Mouse (Mus musculus): ENCODE measurements around the gene Ptch1.

The Ptch1 gene

DNA sequence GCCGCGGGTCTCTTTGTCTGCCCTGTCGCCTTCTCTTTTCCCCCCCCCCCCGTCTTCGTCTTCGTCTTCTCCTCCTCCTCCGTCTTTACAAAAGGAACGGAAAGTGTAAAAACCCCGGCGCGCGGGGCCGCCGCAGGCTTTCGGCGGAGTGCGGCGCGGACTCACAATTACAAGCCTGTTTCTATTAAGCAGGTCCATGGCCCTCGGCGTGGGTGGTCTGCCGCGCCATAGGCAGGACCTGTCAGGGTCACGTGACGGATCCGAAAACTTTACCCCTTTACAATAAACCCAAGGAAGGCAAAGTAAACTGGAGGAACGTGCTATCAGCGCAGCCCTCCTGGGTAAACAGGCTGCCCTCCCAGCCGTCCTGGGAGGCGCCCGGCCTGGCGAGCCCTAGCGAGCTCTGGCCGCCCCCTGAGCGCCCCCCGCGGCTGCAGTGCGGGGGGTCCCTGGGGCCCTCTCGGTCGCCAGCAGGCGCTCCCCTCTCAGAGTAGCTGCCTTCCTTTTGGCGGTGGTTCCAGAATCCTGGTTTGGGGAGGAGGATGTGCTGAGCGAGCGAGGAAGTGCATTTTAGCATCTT lies at the start of gene Ptch1:
Ptch1 (minus strand) TSS at position 343 of the 580 bp plus-strand sequence.
- in situ Hi-C loops (cut with MboI; ENCODE audit: low sequenced_read_pairs): no loop called here

DNA sequence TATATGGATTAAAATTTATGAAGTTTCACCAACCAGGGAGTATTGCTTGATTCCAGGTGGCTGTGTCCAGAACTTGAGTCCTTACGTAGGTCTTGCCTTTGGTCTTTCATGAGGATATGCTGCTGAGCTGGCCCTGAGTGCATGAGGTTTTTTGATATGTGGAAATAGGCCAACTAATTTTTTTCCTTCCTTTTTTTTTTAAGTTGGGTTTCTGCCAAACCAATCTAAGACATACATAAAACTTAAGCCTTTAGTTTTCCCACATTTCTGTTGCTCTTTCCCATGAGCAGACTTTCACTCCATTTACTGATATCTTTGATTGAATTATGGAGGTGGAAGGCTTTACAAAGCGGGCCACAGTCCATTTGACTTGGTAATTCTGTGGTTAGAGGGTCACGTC lies 47.9 kb upstream of the Ptch1 start:
- in situ Hi-C loops (cut with MboI; ENCODE audit: low sequenced_read_pairs): no loop called here

DNA sequence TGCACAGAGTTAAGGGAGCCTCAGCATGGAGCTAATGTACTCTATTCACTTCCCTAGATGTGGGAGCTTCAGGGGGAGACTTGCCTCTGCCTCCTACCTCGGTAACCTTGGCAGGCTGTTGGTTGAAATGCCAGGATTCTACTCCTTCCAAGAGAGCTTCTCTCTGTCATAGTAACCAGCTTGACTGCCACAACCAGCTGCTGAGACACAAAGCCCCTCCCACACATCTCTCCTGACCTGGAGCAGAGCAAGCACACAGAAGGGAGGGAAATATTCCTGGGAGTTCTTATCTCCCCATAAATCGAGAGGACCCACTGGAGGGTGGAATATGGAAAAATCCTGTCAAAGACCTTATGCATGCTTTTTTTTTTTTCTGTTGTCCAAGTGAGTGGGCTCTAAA lies 39.8 kb upstream of the Ptch1 start:
- in situ Hi-C loops (cut with MboI; ENCODE audit: low sequenced_read_pairs): no loop called here

DNA sequence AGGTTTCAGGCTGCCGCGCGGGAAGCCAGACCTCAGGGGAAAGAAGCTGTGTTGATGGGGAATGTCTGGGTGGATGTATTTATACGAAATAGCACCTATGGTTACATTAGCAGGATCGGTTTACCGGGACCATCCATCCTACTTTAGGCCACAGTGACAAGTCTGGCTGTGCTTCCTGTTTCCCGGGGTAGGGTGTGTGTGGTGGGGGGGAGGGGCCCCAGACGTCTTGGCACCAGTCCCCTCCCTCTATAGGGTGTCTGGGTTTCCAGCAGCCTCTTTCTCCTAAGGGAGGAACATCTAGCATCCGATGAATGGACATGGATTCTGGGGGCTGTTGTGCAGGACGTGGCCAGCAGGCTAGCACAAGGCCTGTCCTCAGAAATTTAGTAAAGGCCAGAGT lies 36.3 kb upstream of the Ptch1 start:
- in situ Hi-C loops (cut with MboI; ENCODE audit: low sequenced_read_pairs): no loop called here

DNA sequence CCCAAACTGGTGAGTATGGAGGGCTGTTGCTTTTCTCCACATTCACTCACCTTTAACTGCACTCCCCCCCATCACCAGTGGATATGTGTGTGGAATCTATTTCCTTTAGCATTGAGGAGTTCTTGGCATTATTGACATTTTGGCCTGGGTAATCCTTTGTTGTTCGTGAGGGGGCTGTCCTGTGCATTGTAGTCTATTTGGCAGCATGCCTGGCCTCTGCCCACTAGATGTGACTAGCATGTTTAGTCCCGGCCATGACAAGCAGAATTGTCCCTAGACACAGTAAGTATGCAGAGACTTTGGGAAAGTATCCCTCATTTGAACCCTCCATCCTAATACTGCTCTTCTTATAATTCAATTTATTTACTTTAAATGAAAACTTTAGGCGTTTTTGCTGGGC lies 24.2 kb upstream of the Ptch1 start:
- in situ Hi-C loops (cut with MboI; ENCODE audit: low sequenced_read_pairs): no loop called here

DNA sequence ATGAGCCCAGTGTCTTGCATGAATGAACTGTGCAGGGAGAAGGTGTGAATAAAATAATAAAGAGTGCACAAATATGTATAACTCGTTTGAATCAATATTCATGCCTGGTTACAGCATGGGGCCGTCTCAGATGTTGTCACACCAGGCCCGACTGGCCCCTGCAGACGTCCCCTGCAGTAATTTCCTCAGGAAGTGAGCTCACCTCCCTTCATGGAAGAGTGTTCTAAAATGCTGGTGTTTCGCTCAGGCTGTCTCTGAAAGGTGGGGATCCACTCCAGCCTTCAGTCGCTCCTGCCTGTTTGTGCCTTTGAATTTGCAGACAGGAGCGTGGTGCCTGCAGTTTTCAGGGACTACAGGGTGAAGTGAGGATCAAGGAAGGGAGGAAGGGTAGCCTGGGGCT lies 22.5 kb upstream of the Ptch1 start:
- in situ Hi-C loops (cut with MboI; ENCODE audit: low sequenced_read_pairs): no loop called here

DNA sequence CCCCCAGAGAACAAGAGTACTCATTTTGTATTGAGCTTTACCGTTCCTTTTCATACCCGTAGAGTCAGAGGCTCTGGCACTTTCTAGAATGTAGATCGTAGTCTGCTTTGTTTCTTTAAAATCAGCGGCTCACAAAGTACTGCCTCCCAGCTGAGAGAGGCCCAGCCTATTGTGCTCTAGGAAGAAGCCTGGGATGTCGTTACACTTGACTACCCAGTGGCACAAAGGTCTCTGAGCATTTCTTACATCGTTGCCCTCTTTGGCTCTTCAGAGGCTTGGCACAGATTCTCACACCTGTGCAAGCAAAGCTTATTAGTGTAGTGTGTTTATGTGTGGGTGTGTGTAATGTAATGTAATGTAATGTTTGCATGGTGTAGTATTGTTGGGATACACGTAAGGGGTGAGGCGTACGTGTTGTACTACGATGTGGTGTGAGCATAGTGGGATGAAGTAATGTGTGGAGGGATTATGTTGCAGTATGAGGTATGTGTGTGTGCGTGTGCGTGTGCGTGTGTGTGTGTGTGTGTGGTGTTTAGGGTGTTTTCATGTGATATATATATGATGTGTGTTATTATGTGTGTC lies 20.2 kb upstream of the Ptch1 start:
- in situ Hi-C loops (cut with MboI; ENCODE audit: low sequenced_read_pairs): no loop called here

DNA sequence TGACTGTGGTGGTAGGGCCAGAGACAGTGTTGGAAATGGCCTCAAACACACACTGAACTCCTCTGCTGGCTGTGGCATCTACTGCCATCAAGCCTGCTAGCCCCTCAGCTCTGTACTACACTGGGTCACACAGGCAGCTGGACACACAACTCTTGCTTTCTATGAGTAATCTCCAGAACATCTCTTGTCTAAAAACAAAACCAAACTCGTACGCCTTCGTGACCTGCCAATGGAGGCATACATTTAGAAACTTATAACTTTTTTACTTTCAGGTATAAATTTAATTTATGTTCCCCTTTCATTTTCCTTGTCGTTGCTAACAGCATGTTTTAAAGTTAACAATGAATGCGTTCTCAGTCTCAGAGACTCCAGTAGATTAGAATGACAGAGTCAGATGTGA lies 19.4 kb upstream of the Ptch1 start:
- in situ Hi-C loops (cut with MboI; ENCODE audit: low sequenced_read_pairs): no loop called here

DNA sequence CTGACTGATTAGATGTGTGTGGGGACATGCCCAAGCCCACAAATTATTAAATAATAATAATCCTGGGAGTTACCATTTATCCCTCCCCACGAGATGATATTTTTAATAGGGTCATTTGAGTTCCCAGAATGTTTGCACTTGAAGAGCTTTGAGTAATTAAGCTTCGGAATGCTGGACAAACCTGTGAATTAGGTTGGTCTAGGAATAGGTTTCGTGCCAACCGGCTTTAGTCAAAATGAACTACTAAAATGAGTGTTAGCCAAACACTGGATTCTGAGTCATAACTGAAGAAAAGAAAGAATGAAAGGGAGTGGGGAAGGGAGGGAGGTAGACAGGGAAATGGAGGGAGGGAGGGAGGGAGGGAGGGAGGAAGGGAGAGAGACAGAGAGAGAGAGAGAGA lies 1.2 kb upstream of the Ptch1 start:
- in situ Hi-C loops (cut with MboI; ENCODE audit: low sequenced_read_pairs): no loop called here

DNA sequence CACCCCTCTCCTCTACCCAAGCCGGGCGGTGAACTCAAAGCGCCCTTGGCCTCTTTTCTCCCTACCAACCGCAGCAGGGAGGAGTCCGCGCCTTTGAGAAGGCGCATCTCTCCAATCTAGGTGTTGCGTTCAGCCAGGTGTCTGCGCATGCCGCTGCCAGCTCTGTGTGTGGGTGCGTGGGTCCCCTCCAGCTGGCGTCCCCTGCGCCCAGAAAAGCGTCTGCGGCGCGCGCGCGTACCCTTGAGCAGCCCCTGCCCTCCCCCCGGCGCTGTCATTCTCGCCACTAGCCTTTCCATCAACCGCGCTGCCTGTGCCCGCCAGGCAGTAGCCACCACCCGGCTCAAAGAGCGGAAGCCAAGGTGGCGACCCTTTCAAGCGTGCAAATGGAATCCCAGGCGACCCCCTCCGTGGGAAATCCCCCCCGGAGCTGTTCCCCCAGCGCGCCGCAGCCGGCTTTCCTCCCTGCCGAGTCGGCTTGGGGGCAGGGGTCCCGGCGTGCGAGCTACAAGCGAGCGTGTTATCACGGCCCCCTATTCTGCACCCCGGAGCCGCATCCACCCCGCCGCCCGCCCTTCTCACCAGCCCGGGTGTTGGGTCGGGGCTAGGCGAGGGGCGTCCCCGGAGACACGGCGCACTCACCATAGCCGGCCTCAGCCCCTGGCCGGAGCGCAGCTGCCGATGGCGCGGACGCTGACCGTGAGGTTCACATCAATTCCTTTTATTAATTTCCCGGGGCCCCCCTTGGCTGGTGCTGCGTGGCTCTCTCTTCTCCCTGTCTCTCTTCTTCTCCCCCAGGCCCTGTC lies 744 bp downstream of the Ptch1 start:
- in situ Hi-C loops (cut with MboI; ENCODE audit: low sequenced_read_pairs): no loop called here

DNA sequence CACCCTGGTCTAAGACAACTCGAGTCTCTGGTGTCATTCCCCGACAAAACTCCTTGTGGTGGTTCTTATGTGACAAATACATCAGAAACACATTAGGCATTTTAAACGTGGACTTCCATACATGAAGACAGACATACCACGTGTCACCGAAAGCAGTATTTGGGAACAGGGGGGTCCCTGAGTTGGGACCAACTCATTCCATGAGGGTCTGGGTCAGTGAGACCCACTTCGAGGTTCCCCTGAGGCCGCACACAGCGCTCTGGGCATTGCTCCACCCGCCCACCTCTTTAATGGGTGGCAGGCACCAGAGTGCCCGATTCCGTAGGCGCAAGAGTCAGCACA lies 1.3 kb downstream of the Ptch1 start:
- in situ Hi-C loops (cut with MboI; ENCODE audit: low sequenced_read_pairs): no loop called here

DNA sequence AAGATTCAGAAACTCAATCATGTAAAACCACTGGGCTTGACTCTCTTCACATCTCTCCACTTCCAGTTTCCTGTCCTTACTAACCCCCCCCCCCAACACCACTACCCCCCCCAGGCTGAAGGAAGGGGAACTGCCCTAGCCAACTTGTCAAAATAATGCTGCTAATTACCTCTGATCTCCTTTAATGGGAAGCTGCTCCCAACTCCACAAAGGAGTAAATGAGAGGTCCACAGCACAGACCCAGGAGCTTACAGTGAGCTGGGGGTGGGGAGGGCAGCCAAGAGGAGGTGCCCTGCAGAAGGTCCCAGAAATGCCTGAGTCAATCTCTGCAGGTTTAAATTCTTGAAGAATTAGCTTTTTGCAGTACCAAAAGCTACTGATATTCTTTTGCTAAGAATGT lies 2.9 kb downstream of the Ptch1 start:
- in situ Hi-C loops (cut with MboI; ENCODE audit: low sequenced_read_pairs): no loop called here

DNA sequence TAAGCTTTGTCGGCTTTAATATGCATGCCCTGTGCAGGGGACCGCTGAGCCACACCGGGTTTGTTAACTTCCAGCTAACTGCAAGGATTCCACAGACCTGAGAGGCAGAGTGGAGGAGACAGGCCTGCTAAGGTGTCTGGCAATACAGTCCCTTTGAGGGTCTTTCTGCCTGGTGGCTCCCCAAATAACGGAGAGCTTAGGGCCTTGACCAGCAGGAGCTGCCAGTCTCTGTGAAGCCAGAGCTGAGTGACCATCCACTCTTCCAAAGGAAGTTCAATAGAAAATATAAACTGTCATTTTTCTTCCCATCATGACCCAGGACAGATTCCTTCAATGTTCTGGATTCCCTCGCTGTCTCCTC lies 4.0 kb downstream of the Ptch1 start:
- in situ Hi-C loops (cut with MboI; ENCODE audit: low sequenced_read_pairs): no loop called here

DNA sequence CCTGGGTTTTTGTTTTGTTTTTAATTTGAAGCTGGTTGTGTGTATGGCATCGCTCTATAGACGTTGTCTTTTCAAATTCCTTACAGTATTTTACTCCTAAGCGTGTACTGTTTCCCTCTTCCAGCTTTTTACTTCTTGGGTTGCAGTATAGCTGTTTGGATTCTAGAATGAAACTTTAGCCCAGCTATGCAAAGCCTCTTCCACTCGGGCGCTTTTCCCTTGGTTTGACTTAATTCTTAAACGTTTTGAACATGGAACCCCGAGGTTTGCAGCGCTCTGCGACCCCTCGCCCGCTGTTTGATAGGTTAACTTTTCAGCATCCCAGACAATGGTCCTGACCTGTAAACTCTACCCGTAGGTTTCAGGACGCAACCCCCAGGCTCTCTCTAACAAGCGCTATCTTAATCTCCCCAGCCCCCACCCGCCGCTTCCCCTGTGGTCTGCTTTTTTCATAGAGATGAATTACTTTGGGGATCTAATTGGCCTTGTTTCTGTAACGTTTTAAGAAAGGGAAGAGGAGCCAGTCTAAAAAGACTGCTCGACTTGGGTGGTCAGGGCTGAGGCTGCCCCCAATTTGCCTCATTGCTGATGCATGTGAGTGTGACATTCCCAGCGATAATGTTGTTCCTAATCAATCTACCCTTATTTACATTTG lies 4.5 kb downstream of the Ptch1 start:
- in situ Hi-C loops (cut with MboI; ENCODE audit: low sequenced_read_pairs): no loop called here

DNA sequence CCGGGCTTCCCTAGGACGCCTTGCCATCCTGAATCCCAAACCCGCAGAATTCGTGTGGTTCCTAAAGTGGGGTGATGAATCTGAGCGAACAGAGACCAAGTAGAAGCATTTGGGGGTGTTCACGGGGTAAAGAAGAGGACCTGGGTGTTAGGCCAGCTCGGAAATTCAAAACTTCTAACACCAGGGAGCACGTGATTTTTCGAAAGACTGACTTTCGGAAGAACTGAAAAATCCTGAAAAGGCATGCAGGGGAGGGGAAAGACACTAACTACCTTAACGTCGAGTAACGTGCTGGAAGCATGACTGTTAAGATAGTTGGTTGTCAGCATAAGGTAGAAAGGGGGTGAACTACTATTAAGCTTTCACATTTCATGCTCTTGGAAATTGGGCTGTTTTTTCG lies 5.1 kb downstream of the Ptch1 start:
- in situ Hi-C loops (cut with MboI; ENCODE audit: low sequenced_read_pairs): no loop called here

DNA sequence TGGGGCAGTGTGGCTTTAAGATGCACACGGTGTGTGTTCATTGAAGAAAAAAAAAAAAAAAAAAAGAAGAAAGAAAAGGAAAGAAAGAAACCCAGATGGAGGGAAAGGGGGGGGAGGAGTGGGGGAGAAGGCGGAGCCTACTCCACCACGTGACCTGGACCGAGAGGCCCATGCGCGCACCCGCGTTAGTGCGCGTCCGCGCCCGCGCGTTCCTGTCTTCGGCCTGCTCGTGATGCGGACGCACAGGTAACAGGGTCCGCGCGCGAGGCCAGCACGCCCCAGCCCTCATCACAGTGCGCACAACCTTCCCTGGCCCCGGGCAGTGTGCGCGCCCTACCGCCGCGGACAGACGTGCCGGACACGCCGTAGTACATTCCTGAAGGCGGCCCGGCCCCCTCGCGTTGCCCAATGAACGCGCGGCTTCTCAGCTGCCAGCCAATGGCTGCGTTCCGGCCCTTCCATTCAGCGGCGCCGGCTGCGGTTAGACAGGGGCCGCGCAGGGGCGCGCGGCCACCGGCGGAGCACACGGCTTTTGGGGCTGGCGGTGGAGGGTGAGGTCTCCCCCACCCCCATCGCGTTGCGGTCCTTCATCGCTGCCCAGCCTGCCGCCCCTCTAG lies 5.6 kb downstream of the Ptch1 start:
- in situ Hi-C loops (cut with MboI; ENCODE audit: low sequenced_read_pairs): no loop called here

DNA sequence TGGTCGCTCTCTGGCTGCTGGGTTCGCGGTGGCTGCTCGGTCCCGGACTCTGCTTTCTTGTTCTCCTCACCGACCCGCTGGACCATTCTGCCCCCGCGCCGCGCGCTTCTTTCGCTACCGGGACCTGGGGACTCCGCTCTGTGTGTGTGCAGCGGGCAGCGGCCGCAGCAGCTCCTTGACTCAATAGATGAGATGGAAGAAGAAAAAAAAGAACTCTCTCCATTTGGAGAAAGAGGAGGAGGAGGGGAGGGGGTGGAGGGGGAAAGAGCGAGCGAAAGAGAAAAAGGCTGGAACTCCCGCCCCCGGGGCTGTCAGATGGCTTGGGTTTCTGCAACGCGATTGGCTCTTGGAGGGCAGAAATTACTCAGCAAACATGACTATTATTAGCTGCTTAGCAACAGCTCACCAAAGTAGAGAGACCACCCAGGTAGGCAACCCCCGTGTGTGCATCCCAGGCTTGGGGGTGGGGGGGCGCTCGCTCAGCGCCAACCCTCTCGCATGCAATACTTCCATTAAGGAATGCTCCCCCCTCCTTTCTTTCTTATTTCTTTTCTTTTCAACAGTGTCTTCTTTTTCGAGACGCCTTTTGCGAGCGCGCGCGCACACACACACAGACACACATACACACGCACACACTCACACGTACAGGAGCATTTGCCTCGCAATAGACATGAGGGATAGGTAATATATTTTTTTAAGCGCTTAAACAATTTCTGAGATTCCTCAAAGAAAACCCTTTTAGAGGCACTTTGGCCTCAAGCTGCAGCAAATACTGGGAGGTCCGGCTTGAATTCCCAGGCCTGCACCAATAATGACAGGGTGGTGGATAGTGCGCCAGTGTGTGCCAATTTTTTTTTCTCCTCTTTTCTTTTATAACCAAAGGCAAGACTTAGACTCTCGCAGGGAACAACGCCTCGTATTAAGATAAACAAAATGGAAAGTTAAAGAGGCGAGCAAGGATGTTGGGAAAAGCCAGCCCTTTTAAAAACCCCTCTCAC lies 7.1 kb downstream of the Ptch1 start:
- in situ Hi-C loops (cut with MboI; ENCODE audit: low sequenced_read_pairs): no loop called here

DNA sequence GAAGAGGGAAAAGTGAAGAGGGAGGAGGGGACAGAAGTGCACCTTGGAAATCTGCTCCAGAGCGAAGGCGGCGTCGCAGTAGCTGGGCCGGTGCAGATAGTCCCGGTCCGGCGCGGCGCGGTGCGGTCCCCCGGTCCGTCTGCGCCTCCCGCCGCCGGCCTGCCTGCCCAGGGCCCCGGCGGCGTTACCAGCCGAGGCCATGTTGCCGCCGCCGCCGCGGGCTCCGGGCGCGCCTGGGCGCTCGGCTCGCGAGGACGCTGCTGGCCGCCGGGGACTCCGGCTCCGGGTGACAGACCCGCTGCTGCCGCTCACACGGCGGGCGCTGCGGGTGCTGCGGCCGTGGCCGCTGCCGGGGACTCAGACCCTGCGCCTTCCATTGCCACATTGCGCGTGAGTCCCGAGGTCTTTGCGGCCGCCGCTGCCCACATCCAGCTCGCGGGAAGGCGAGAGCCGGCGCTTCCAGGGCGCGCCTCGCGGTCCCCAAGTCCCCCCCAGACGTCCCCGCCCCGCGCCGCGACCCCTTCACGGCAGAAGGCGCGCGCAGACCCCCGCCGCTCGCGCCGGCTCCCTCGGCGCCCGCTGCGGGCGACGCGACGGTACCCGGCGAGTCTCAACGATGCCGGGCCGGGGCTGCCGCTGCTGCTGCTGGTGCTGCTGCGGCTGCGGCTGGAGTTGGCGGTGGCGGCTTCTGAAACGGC lies 7.9 kb downstream of the Ptch1 start:
- in situ Hi-C loops (cut with MboI; ENCODE audit: low sequenced_read_pairs): no loop called here

DNA sequence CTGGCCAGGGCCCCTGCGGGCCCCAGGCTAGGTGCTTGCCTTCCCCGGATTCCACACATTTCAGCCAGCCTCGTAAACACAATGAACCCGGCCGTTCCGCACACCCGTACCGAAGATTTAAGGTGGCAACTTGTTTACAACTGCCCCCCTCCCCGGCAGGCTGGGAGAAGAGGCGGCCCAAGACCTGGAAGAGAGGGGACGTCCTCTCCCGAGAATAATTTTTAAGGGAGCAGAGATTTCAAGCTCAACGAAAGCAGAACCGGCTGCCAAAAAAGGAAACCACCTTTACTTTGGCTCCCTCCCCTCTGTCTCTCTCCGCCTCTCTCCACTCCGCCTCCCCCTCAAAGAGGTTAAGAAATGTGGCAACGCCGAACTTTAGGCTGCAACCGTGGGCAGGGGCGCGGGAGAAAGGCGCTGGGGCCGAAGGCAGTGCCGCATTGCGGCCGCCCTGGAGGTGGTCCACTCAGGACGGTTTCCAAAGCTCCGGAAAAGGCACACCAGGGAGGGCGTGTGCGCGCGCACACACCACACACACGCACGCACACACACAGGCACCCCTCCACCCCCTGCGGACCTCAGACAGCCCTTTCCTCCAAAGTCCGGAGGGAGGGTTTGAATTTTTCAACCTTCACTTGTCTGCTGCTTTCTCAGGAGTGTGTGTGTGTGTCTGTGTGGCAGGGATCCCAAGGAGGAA lies 8.6 kb downstream of the Ptch1 start:
- in situ Hi-C loops (cut with MboI; ENCODE audit: low sequenced_read_pairs): no loop called here

Measured in CH12F3 (cell line).